Mouse (Mus musculus): ENCODE results near the gene Dusp28. TPM values are rescaled to one million over a fixed set of nuclear protein-coding genes. Genes with fewer than 3 reads are reported as not detected.

The Dusp28 gene
- total RNA-seq, 2 experiments from 2014 or later = 7.1 to 7.2 TPM

- DNase-seq (ENCODE audit: extremely low spot score in 1 of 2, low spot score in 2 of 2) = no peak
- intact Hi-C loops (cut with DNase I) = loop anchor here (5.0 kb wide), 1 partner anchor 56 kb away; no protein-coding TSS in a partner anchor
Observed at GRCm38 (mm10) chr1:92903627-92904026, 3.2 kb upstream of the Dusp28 start.

DNA sequence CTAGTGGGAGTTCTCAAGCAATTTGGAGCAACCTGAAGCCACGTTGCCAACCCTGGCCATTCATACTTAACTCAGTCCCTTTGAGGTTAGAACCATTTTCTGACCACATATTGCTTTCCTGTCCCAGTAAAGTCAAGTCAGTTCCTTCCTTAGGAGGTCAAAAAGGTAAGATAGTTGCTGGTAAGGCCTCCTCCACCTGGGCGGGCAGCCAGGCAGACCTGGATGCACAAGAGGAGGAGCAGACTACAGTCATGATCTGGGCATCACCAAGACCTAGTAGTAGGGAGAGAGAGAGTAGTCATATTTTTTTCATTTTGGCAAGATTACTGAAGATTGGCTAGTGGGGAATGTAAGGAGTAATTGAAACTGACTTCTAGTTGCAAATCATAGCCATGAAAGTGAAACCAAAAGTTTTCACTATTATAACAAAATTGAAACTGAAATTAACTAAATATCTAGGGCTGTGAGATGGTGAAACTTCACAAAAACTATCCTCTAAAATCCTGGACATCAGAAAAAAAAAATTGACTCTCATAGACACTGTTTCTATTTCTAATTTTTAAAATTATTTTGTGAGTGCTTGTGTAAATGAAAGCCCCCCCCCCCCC, 974 bp upstream of the Dusp28 start:
- DNase-seq (ENCODE audit: extremely low spot score in 1 of 2, low spot score in 2 of 2) = peak in 1 of 2 experiments; percentile 33
- intact Hi-C loops (cut with DNase I) = no loop called here

- intact Hi-C loops (cut with DNase I) = no loop called here
- DNase-seq (ENCODE audit: extremely low spot score in 1 of 2, low spot score in 2 of 2) = no peak
Observed at GRCm38 (mm10) chr1:92907632-92908360, 1.0 kb downstream of the Dusp28 start.

DNA sequence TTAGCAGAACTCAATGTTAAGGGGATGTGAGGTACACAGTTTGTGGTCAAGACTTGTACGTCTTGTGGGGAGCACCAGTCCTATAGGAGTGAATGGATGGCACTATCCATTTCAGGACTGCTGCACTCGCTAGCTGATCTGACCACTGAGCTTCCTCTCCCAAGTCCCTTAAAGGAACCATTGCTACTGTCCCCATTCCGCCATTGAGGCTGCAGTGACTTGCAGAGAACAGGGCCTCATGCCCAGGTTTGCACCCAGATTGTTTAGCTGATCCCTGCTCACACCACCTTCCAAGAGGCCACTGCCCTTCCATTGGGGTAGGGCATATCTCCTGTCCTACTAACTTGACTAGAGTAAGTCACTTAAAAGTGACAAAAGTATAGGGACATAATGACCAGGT, 1.9 kb downstream of the Dusp28 start:
- intact Hi-C loops (cut with DNase I) = no loop called here
- no peak for DNase-seq (ENCODE audit: extremely low spot score in 1 of 2, low spot score in 2 of 2)

GRCm38 (mm10) chr1:92909068-92909467, 2.3 kb downstream of the Dusp28 start:
- no peak for DNase-seq (ENCODE audit: extremely low spot score in 1 of 2, low spot score in 2 of 2)
- intact Hi-C loops (cut with DNase I) = no loop called here

- intact Hi-C loops (cut with DNase I) = no loop called here
- peak; percentile 70 to 87 for DNase-seq (ENCODE audit: extremely low spot score in 1 of 2, low spot score in 2 of 2)
Observed at GRCm38 (mm10) chr1:92910239-92910885, 3.6 kb downstream of the Dusp28 start, which contains the start of gene Rnpepl1. Gene Rnpepl1, plus strand, starts transcription at chr1:92910783.

DNA sequence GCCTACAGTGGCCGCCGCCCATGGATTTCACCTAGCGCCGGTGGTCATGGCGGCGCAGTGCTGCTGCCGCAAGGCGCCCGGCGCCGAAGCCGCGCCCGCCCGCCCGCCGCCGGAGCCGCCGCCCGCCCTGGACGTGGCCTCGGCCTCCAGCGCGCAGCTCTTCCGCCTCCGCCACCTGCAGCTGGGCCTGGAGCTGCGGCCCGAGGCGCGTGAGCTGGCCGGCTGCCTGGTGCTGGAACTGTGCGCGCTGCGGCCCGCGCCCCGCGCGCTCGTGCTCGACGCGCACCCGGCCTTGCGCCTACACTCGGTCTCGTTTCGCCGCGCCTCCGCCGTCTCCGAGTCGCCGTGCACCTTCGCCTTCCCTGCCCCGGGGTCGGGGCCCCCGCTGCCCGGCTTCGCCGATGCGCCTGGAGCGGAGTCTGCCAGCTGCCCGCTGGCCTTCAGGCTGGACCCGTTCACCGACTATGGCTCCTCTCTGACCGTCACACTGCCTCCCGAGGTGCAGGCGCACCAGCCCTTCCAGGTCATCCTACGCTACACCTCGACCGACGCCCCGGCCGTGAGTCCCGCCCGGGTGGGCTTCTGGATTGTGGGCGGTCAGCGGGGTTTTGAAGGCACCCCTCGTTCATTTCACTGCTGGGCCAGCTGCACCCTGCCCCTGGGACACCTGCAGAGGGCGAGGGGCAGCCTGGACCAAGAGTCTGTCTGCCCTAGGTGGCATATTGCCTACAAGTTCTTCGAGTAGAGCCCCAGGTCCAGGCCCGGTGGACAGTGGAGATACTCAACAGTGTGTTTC, 4.3 kb downstream of the Dusp28 start:
- intact Hi-C loops (cut with DNase I) = no loop called here
- peak in 1 of 2 experiments; percentile 87 for DNase-seq (ENCODE audit: extremely low spot score in 1 of 2, low spot score in 2 of 2)

GRCm38 (mm10) chr1:92911721-92912138, 4.9 kb downstream of the Dusp28 start:
- DNase-seq (ENCODE audit: extremely low spot score in 1 of 2, low spot score in 2 of 2) = no peak
- intact Hi-C loops (cut with DNase I) = no loop called here

GRCm38 (mm10) chr1:92912286-92912685, 5.5 kb downstream of the Dusp28 start:
- intact Hi-C loops (cut with DNase I) = no loop called here
- no peak for DNase-seq (ENCODE audit: extremely low spot score in 1 of 2, low spot score in 2 of 2)

DNA sequence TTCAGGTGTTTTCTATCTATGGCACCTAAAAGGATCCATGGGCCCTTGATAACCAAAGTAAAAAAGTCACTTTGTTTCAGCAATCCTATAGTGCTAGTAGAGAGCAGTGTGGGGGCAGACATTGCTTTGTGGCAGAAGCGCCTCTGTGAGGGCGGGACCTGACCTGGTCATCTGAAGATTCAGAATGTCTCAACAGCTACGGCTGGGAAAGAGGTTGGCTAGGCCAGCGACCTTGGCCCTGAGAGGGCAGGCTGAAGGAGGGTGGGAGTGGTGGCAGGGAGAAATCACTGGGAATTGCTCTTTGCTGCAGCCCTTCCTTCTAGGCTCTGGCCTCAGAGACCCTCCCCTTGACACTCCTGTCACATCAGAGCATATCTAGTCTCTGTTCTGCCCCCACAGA, 7.5 kb downstream of the Dusp28 start:
- intact Hi-C loops (cut with DNase I) = no loop called here
- no peak for DNase-seq (ENCODE audit: extremely low spot score in 1 of 2, low spot score in 2 of 2)

GRCm38 (mm10) chr1:92914993-92915392, 8.2 kb downstream of the Dusp28 start:
- intact Hi-C loops (cut with DNase I) = no loop called here
- DNase-seq (ENCODE audit: extremely low spot score in 1 of 2, low spot score in 2 of 2) = no peak

- intact Hi-C loops (cut with DNase I) = no loop called here
- DNase-seq (ENCODE audit: extremely low spot score in 1 of 2, low spot score in 2 of 2) = peak in 1 of 2 experiments; percentile 17
Observed at GRCm38 (mm10) chr1:92916725-92917124, 9.9 kb downstream of the Dusp28 start.

GRCm38 (mm10) chr1:92919151-92919550, 12.4 kb downstream of the Dusp28 start:
- intact Hi-C loops (cut with DNase I) = no loop called here
- DNase-seq (ENCODE audit: extremely low spot score in 1 of 2, low spot score in 2 of 2) = no peak

DNA sequence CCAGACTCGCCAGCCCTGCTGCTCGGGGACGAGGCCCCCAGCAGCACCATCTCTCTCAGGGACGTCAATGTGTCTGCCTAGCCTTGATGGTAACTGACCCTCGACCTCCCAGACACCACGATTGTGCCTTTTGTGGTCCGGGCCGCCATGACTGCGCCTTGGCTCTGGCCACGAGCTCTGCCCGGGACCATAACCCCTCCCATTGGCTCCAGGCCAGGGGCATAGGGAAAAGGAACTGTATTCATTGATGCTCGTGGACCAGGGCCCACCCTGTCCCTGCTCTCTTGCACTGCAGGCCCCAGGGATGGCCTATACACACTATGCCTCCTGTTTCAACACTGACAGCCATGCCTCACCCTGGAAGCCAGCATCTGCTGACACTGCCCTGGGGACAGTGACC, 13.0 kb downstream of the Dusp28 start:
- intact Hi-C loops (cut with DNase I) = no loop called here
- peak in 1 of 2 experiments; percentile 58 for DNase-seq (ENCODE audit: extremely low spot score in 1 of 2, low spot score in 2 of 2)

GRCm38 (mm10) chr1:92920474-92921200, 13.9 kb downstream of the Dusp28 start:
- intact Hi-C loops (cut with DNase I) = no loop called here
- peak in 1 of 2 experiments; percentile 15 for DNase-seq (ENCODE audit: extremely low spot score in 1 of 2, low spot score in 2 of 2)

DNA sequence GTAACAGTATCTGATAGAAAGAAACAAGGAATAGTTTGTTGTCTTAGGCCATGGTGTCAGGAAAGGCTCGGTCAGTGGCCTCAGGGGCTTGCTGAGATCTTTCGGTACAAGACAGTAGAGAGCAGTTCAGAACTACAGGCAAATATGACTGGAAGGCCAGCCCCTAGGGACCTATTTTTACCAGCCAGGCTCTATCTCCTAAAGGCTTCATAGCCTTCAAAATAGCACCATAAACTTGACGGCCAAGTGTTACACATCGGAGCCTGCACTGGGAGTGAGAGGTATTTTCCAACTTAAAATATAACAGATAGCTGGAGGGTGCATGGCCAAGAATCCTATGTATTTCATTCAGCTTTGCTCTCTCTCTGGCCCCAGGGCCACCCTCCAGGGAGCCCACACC, 14.7 kb downstream of the Dusp28 start:
- intact Hi-C loops (cut with DNase I) = no loop called here
- DNase-seq (ENCODE audit: extremely low spot score in 1 of 2, low spot score in 2 of 2) = no peak

- peak in 1 of 2 experiments; percentile 10 for DNase-seq (ENCODE audit: extremely low spot score in 1 of 2, low spot score in 2 of 2)
- intact Hi-C loops (cut with DNase I) = no loop called here
Observed at GRCm38 (mm10) chr1:92930171-92930706, 23.5 kb downstream of the Dusp28 start.

- no peak for DNase-seq (ENCODE audit: extremely low spot score in 1 of 2, low spot score in 2 of 2)
- intact Hi-C loops (cut with DNase I) = no loop called here
Observed at GRCm38 (mm10) chr1:92933611-92934010, 26.8 kb downstream of the Dusp28 start.

Measured in left cerebral cortex, postnatal 10 days (tissue).